Mouse (Mus musculus) gastrocnemius, adult 2 months (tissue): Measurements from ENCODE around the gene Hoxc10. TPM values are rescaled to one million over a fixed set of nuclear protein-coding genes. Genes with fewer than 3 reads are reported as not detected.

Experiments
- DNase-seq: peaks from one replicate; pipeline ENCODE4 v3.0.0; 2022
- H3K27ac ChIP-seq: fragments of 200-600 bp; 2 replicates; pipeline ENCODE4 v1.8.1; 2022; ENCODE audit warnings: mild to moderate bottlenecking
- H3K4me3 ChIP-seq: fragments of 200-600 bp; 2 replicates; pipeline ENCODE4 v1.8.1; 2022; ENCODE audit warnings: mild to moderate bottlenecking, moderate library complexity
- CTCF ChIP-seq: fragments of 200-600 bp; IDR thresholded peaks from 2 replicates; pipeline ENCODE4 v1.8.1; 2022; ENCODE audit warnings: antibody characterized with exemption, mild to moderate bottlenecking, moderate library complexity
- intact Hi-C: fragments of 180-260 bp; cut with DNase I; formaldehyde crosslinking; loops from one replicate; pipeline ENCODE4 v1.15.1; 2025
- total RNA-seq, 2 experiments: library from RNA; stranded (reverse); gene quantifications; 2 replicates each; pipeline ENCODE4 v1.2.3; 2021

The Hoxc10 gene
- total RNA-seq, 2 experiments from 2014 or later: 72.4 to 84.8 TPM

GRCm38 (mm10) chr15:102934438-102934837, 32.2 kb upstream of the Hoxc10 start:
- intact Hi-C loops: no loop called here
- no peak overlapping the region for H3K4me3 ChIP-seq
- no peak for TF ChIP-seq CTCF
- H3K27ac ChIP-seq: no peak overlapping the region
- no peak for DNase-seq

- peak; percentile 38 for DNase-seq
- Histone ChIP-seq H3K4me3 (peak overlapping the region; percentile 54), H3K27ac (no peak overlapping the region)
- TF ChIP-seq CTCF: no peak
- intact Hi-C loops: no loop called here
Observed at GRCm38 (mm10) chr15:102934897-102935296, 31.7 kb upstream of the Hoxc10 start.

GRCm38 (mm10) chr15:102936279-102936972, 30.2 kb upstream of the Hoxc10 start, which contains the start of gene Hoxc12:
Hoxc12 (plus strand) TSS chr15:102936757.
- no peak for TF ChIP-seq CTCF
- peak within 1 kb of the TSS; percentile 50 for H3K4me3 ChIP-seq
- no peak for DNase-seq
- intact Hi-C loops: no loop called here
- no peak within 1 kb of the TSS for H3K27ac ChIP-seq

DNA sequence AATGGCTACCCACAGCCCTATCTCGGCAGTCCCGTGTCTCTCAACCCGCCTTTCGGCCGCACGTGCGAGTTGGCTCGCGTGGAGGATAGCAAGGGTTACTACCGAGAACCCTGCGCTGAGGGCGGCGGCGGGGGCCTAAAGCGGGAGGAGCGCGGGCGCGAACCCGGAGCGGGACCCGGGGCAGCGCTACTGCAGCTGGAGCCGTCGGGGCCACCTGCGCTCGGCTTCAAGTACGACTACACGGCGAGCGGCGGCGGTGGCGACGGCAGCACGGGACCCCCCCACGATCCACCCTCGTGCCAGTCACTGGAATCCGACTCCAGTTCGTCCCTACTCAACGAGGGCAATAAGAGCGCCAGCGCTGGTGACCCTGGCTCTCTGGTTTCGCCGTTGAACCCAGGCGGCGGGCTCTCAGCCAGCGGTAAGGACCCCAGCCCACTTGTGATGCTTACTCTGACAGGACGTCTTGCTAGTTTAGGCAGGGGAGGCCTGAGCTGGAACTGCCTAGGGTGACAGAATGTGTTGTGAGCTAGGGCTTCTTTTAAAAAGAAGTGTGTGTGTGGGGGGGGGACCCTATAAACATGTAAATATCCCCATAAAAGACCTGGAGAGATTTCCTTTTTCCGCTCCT, 29.4 kb upstream of the Hoxc10 start:
- DNase-seq: peak; percentile 24
- intact Hi-C loops: no loop called here
- no peak for TF ChIP-seq CTCF
- peak overlapping the region; percentile 50 for H3K4me3 ChIP-seq
- no peak overlapping the region for H3K27ac ChIP-seq

DNA sequence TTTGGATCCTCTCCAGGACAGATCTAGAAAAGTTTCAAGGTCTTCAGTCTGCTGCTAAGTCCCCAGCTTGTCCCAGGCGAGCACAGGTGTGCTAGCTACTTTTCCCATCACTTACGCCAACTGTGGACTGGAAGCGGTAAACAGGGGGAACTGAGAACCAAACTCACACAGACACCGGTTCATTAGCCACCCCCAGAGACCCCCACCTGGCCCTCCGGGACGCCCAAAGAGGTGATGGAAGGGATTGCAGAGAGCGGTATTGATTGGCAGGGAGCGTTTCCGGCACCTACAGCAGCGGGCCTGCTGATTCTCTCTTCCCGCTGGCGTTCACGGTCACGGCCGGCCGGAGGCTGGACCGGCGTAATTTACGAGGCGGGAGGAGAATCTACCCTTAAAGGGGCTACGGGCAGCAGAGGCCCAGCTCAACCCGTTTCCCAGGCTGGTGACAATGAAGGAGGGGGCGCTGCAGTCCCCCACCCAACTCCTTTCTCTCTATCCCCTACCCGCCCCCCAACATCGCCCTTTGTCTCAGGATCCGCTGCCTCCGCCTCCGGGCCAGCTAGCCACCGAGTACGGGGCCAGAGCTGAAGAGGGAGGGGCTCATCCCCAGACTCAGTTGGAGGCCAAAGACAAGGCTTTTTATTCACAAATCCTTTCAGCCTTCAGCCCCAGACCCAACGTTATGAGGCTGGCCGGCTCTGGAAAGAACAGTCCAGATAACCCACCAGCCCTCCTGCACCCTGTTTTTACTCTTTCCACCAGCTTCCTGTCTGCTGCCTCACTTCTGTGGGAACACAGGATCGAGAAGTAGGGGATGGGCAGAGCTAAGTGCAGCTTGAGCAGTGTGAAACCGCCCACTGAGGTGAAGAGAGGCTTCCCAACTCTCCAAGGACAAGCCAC, 27.1 kb upstream of the Hoxc10 start:
- intact Hi-C loops: loop anchor here (5.0 kb wide), 2 partner anchors 152 to 177 kb away; no protein-coding TSS in a partner anchor
- peak; percentile 39 for DNase-seq
- TF ChIP-seq CTCF: no peak
- Histone ChIP-seq H3K27ac (no peak overlapping the region), H3K4me3 (peak overlapping the region; percentile 43)

DNA sequence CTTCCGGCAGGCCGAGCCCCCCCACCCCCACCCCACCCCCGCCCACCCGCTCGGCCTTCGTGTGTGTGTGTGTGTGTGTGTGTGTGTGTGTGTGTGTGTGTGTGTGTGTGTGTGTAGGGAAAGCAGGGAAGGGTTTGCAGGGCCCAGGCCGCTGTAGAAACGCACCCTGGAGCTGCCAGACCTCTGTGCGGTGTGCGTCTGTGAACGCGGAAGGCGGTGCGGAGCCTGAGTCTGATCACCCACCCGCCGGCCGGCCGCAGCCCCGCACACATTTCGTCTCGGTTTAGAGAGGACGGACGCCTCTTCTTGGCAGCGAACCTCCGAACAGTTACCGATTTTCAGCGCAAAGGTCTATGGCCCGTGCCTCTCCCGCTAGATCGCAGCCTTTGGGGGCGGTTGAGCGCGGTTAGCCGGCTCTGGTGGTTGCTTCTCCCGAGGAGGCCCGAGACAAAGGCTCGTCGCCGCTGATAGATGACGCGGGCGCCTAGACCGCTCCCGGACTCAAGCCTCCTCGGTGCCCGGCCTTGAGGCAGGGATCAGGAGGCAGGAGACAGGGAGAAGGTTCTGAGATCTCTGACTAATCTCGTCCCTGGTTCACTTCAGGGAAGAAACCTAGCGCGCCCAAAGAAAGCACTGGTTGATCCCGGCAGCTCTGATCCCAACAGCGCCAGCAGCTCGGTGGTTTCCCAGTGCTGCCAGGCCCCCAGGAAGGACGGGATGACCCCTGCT, 23.7 kb upstream of the Hoxc10 start:
- Histone ChIP-seq H3K4me3 (peak overlapping the region; percentile 81), H3K27ac (peak overlapping the region; percentile 74)
- peak; percentile 58 for TF ChIP-seq CTCF
- peak; percentile 82 for DNase-seq
- intact Hi-C loops: loop anchor here (5.0 kb wide), 2 partner anchors 156 to 181 kb away; no protein-coding TSS in a partner anchor

- no peak for DNase-seq
- no peak for TF ChIP-seq CTCF
- Histone ChIP-seq H3K27ac (peak overlapping the region; percentile 74), H3K4me3 (peak overlapping the region; percentile 81)
- intact Hi-C loops: loop anchor here (5.0 kb wide), 2 partner anchors 156 to 181 kb away; no protein-coding TSS in a partner anchor
Observed at GRCm38 (mm10) chr15:102943468-102943813, 23.2 kb upstream of the Hoxc10 start.

DNA sequence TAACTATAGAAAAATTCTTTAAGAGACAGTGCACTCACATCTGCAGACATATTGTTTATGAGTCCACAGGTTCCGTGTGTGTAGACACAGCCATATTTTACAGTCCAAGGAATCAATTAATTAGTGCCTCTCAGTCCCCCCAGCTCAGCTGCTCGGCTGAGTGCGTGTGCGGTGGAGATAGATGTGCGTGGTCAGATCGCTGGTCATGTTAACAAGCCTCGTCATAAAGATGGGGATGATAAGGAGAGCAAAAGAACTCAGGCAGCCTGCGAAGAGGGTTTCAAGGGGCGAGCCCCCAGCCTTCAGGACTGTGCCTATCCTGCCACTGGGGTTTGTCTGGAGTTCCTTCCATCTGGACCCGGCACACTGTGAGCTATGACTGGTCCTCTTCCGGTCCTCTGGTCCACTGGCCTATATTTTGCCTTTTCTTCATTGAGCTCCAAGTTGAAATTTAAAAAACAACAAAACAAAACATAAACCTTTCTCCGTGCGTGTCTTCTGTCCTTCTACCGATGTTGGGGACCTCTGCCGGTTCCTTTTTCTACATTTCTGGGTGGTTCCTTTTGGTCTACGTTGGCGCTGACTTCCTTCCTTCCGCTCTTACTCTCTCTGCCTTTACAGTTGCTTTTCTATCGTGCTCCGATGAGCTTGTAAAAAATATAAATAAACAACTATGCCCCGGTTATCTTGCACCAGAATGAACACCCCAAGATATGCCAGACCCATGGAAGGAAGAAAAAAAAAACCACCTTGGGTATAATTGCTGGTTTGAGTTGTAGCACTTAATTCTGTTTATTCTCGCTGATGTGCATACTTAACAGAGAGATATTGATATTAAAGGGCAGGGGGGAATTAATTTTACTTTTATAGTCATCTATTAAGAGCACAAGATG, 21.2 kb upstream of the Hoxc10 start:
- intact Hi-C loops: no loop called here
- H3K27ac ChIP-seq: peak overlapping the region; percentile 75
- TF ChIP-seq CTCF: no peak
- no peak for DNase-seq
- H3K4me3 ChIP-seq: peak overlapping the region; percentile 61

- Histone ChIP-seq H3K27ac (peak overlapping the region; percentile 75), H3K4me3 (peak overlapping the region; percentile 61)
- TF ChIP-seq CTCF: no peak
- intact Hi-C loops: no loop called here
- peak; percentile 42 for DNase-seq
Observed at GRCm38 (mm10) chr15:102947276-102947675, 19.3 kb upstream of the Hoxc10 start.

- intact Hi-C loops: no loop called here
- no peak for TF ChIP-seq CTCF
- no peak for DNase-seq
- Histone ChIP-seq H3K27ac (peak overlapping the region; percentile 75; the same call in 1 of the 2 replicates), H3K4me3 (peak overlapping the region; percentile 61)
Observed at GRCm38 (mm10) chr15:102948842-102949241, 17.8 kb upstream of the Hoxc10 start.

GRCm38 (mm10) chr15:102949696-102950095, 16.9 kb upstream of the Hoxc10 start:
- TF ChIP-seq CTCF: no peak
- Histone ChIP-seq H3K27ac (peak overlapping the region; percentile 72), H3K4me3 (peak overlapping the region; percentile 66)
- DNase-seq: peak; percentile 27
- intact Hi-C loops: no loop called here
